Mouse (Mus musculus): ENCODE results near the gene Dnajb14. TPM values are rescaled to one million over a fixed set of nuclear protein-coding genes. Genes with fewer than 3 reads are reported as not detected.
"Not testable (repeated sequence)": the region's sequence is repeated elsewhere in the genome, so short reads cannot be mapped to it uniquely, and the experiment has no call there.

Gene Dnajb14
- 1 to 10 TPM; 5.0 to 6.0 TPM for polyA plus RNA-seq (2017; shearing (Covaris generic))

DNA sequence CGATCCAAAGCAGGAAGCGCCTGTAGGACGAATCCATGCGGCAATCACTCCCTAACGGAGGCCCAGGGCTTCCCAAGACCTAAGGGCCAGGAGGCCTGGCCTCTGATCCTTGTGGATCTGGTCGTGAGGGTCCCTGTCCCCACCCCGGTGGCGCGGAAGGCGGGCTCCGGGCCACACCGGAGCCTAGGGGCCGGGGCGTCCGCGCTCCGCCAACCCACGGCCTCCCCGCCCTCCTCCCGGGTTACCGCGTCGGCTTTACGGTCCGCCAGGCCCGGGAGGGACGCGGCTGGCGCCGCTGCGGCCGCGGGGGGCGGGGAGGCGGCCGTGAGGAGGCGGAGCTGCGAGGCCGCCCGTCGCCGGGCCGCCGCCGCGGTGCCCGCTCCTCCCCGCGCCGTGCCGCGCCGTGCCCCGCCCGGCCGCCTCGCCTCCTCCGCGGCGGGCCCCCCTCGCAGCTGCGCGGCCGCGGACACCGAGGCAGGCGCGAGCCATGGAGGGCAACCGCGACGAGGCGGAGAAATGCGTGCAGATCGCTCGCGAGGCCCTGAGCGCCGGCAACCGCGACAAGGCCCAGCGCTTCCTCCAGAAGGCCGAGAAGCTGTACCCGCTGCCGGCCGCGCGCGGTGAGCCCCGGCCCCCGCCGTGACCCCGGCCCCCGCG is at the start of gene Dnajb14:
Dnajb14 (plus strand) TSS at position 239 of the 657 bp plus-strand sequence.
- ATAC-seq, result no peak

GRCm38 (mm10) chr3:137818713-137819112 is 48.8 kb upstream of the Dnajb14 start:
- ATAC-seq, result no peak

DNA sequence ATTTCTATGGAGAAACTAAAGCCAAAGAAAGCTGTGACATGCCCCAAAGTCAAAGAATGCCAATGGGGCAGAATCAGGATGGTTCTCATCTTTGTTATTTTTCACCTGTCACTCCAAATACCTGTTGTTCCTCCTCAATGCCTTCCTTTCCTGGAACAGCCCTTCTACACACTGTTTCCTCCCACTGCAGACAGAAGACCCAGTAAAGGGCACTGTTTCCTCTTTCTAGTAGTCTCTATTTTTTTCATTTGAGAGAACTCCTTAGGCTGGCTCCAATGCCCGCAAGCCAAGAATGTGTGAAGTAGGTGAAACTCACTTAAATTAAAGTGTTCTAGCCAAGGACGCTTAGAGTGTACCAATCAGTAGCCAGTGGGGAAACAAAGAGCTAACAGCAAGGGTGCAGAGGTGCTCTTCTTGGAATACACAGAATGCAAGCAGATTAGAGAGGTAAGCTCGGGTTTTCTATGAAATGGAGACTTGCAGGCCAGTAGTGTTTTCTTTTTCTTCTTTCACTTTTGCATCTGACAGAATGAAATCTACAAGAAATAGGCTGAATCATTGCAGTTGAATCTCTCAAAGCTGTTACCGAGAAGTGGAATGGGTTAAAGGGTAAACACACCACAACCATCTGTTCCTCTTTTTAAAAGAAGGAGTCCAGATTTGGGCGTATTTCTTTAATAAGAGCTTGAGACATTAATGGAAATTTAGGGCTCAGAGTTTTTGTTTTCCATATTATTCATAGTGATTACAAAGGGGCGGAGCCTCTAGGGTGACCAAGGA is 46.6 kb upstream of the Dnajb14 start:
- peak; percentile 68 for ATAC-seq

GRCm38 (mm10) chr3:137823317-137823716 is 44.2 kb upstream of the Dnajb14 start:
- no peak for ATAC-seq

DNA sequence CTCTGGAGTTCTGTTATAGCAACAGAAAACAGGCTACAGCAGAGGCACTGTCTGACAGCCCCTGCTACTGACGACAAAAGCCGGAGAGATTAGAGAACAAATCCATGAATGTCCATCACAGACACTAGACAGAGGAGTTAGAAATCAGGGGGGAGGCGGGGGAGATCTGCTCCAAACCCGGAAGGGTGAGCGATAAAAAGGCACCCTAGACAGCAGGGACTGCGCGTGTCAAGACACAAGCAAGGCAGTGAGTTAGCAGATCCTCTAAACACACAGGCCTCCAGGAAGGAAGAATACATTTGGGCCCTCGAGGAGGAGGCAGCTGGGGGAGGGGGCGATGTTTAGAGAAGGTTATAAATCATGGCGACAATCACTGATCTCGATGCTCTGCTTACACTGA is 39.8 kb upstream of the Dnajb14 start:
- no peak for ATAC-seq

DNA sequence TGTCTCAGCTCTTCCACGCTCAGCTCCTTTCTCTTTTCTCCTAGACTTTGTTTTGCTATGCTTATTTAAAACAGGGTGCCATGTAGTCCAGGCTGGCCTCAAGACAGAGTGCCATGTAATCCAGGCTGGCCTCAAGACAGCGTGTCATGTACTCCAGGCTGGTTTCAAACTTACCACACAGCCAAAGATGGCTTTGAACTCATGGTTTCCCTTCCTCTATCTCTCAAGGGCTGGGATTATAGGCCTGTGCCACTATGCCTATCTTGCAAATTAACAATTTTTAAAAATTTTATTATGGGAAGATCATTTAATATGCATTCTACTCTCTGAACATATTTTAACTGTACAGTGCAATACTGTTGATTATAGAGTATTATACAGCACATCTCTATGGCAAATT is 36.3 kb upstream of the Dnajb14 start:
- no peak for ATAC-seq

GRCm38 (mm10) chr3:137833128-137833527 is 34.3 kb upstream of the Dnajb14 start:
- ATAC-seq, result peak; percentile 83

DNA sequence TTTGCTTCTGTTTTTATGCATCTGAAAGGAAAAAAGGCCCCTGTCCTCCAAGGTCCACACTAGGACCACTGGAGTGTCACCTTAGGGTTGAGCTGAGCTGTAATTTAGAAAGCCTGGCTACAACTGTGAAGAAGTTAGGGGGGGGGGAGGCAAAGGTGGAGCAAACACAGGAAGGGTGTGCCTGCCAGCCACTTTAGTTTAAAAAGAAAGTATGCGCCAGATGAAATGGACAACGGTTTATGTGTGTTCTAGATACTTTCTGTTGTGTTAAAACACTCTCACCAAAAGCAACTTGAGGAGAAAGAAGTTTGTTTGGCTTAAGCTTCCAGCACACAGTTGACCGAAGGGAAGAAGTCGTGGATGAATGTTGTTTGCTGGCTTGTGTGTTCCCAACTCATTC is 33.8 kb upstream of the Dnajb14 start:
- ATAC-seq, result peak; percentile 29

DNA sequence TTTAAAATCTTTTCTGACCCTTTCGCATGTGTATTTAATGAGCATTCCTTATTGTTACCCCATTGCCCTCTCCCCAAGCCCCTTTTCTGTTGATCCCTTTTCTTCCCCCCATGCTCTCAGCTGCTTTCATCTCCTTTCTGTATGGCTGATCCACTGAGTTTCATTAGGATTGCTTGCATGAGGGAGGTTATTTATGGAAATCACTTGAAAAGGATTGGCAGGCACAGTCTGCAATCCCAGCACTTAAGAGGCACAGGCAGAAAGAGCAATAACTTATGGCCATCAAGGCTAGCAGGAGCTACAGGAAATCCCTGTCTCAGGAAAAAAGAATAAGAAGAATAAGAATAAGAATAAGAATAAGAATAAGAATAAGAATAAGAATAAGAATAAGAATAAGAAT is 30.9 kb upstream of the Dnajb14 start:
- ATAC-seq, result no peak

DNA sequence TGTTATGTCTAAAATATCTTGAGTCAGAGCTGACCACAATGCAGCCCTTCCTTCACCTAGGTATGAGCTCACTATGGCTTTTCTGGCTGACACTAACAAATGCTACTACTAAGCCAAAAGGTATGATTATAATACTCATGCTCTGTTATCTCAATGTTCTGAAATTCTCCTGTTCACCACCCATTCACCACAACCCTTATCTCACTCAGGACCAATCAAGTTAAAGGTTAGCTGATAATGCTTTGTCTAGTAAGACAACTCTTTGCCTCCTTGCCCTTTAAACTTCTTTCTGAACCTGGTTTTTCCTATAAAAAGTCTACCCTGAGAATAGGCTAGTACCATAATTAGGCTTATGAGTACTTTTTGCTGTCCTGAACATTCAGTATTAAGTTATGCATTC is 29.3 kb upstream of the Dnajb14 start:
- ATAC-seq, result peak; percentile 58

GRCm38 (mm10) chr3:137842944-137843343 is 24.5 kb upstream of the Dnajb14 start:
- ATAC-seq, result no peak

DNA sequence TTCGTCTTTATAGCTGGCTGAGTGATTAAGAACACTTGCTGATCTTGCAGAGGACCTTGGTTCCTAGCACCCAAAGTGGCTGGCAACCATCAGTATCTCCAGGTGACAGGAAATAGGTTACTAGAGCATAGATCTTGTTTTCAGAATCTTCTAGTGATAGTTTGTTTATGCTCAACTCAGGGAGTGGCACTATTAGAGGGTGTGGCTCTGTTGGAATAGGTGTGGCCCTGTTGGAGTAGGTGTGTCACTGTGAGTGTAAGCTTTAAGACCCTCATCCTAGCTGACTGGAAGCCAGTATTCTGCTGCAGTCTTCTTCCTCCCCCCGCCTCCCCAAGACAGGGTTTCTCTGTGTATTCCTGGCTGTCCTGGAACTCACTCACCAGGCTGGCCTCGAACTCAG is 23.2 kb upstream of the Dnajb14 start:
- ATAC-seq, result no peak

- ATAC-seq, result no peak
Observed at GRCm38 (mm10) chr3:137846552-137846951, 20.9 kb upstream of the Dnajb14 start.

DNA sequence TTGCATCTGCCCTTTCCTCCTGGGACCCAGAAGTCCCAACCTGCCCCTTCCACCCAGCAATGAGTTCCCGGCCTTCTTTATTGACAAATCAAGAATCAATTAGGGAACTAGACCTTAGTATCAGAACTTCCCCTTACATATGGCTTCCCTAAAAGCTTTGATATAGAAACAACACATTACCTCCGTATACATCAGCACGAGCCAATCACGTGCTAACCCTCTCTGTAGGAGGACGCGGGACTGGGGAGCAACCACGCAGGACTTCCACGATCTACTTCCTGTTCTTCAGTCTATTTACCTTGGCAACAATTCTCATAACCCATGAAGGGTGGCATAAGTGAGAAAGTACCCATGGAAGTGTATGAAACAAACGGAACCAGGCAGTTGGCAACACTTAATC is 19.1 kb upstream of the Dnajb14 start:
- ATAC-seq, result no peak

DNA sequence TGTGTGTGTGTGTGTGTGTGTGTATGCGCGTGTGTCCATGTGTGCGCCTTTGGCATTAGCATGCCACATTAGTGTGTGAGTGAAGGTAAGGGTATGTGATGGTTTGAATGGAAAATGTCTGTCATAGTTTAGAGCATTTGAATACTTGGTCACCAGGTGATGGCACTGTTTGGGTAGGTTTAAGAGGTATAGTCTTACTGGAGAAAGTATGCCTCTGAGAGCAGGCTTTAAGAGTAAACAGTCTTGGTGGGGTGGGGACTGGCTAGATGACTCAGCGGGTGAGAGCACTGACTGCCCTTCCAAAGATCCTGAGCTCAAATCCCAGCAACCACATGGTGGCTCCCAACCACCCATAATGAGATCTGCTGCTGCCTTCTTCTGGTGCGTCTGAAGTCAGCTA is 17.8 kb upstream of the Dnajb14 start:
- ATAC-seq, result no peak

- no peak for ATAC-seq
Observed at GRCm38 (mm10) chr3:137851196-137851595, 16.3 kb upstream of the Dnajb14 start.

- ATAC-seq, result not testable (repeated sequence)
Observed at GRCm38 (mm10) chr3:137853011-137853410, 14.5 kb upstream of the Dnajb14 start.

DNA sequence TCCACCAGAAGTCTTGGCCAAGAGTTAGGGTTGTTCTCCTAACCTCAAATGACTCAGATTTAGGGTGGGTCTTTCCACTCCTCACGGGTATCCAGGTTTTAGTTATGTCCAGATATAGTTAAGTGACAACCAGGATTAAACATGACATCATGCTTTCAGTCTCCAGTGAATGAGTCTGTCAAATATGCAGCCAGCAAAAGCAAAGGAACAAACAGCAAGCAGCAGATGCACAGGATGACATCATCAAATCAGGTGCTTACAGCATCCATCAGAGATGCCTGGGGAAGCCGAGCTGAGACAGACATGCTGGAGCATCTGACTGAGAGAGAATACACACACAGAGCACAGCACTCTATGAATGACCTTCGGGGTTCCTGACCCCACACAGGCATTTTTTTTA is 12.1 kb upstream of the Dnajb14 start:
- no peak for ATAC-seq

GRCm38 (mm10) chr3:137856061-137856460 is 11.4 kb upstream of the Dnajb14 start:
- ATAC-seq, result no peak

DNA sequence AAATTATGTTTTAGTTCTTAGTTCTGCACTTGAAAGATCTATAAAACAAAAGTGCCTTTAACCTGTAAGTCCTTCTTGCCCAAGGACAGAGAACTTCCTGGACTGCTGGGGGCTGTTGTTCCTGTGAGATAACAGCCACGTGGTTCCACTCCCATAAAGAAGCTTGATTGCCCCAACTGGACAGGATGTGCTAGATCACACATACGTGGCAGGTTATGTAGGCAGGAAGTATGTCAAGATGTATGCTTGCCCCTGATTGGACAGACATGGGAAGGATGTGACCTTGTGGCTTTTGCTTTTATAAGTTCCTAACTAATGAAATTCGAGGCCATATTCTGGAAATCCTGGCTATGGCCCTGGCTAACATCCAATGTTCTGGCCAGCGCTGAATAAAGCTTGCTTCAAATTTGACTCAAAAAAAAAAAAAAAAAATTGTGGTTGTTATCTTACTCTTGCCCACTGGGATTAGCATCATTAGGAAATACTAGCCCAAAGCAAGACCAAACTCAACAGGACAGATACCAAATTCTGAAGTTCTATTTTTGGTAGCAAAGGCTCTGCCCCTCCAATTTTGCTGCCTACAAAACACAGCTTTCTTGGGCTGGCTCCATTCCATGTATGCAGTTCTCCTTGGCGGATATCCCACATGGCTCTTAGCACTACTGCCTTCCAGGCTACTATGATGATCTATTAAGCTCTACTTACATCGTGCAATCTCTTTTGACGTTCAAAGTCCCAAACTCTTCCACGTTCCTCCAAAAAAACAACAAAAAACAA is 6.9 kb upstream of the Dnajb14 start:
- ATAC-seq, result no peak

DNA sequence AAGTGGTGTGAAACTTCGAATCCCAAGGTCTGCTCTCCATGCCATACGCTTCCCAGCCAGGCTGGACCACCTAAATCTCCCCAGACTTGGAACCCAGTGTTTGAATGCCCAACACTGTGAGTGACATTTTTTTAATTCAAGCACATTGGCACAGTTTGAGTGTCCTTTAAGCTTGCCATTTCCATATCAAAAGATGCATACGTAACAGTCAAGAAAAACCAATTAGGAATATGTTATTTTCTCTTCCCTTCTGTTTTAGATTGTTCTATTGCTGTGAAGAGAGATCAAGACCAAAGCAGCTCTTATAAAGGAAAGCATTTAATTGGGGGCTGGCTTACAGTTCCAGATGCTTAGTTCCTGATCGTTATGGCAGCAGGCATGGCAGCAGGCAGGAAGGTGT is 6.0 kb upstream of the Dnajb14 start:
- no peak for ATAC-seq

DNA sequence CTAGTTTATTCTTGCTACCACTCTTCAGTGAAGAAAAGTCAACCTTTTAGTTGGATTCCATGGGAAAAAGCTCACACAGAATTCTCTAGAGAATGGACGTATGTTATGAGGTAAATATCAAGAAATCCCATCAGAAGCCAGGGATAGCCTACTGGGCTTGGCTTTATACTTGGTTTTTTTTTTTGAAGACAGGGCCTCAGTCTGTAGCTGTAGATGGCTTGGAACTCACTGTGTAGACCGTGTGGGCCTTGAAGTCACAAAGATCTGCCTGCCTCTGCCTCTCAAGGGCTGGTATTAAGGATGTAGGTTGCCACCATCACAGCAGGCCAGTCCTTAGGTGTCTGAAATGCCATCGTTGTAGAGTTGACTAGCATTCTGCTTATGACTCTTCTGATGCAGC is 4.9 kb upstream of the Dnajb14 start:
- ATAC-seq, result no peak

DNA sequence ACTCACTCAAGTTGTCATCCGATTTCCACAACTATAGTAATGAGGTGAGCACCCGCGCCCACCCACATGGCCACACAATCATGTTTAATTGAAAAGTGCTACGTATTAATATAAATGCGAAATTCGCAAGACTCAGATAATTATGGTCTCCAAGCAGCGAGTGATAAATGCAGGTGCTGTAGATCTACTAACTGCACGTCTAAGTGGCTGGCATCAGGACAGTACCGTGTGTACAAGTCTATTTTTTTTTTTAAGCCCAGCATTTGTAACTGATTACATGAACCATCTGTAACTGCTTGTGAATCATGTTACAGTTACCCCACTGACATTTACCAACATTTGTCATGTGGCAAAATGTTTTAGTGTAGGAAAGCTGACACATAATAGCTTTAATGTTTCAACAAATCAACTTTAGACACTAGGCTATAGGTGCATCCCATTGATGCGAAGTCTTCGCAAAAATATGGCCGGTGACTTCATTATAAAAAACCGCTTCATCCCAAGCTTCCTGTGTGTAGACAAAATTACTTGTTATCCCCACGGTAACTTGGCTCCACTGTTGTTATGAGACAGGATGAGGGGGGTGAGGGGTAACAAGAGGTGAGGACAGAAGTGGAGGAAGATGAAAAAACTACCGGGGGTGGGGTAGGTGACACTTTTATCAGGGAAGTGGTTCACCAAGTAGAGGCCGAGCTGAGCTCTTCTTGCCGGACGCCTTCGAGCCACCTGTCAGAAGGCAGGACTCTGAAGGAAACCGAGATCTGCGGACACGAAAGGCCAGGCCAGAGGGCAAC is 3.9 kb upstream of the Dnajb14 start:
- ATAC-seq, result peak; percentile 46
